Mouse (Mus musculus) ES-E14 (cell line): ENCODE data around the gene a.

Source experiments
- CHD2 ChIP-seq: IDR thresholded peaks from 2 replicates; pipeline ENCODE4 v1.6.1; 2014; ENCODE audit warnings: mild to moderate bottlenecking, low read depth, low read length, inconsistent platforms
- HCFC1 ChIP-seq: IDR thresholded peaks from 2 replicates; pipeline ENCODE4 v1.6.1; 2012; ENCODE audit warnings: low read length, inconsistent platforms, borderline replicate concordance; ENCODE audit not compliant: insufficient read depth
- MAFK ChIP-seq: IDR thresholded peaks from 2 replicates; pipeline ENCODE4 v1.6.1; 2014; ENCODE audit warnings: mild to moderate bottlenecking, low read depth, low read length, inconsistent platforms; ENCODE audit not compliant: insufficient read depth
- ZC3H11A ChIP-seq: IDR thresholded peaks from 2 replicates; pipeline ENCODE4 v1.6.1; 2012; ENCODE audit warnings: low read depth, mild to moderate bottlenecking, inconsistent platforms, low read length, borderline replicate concordance
- ZNF384 ChIP-seq: IDR thresholded peaks from 2 replicates; pipeline ENCODE4 v1.6.1; 2012; ENCODE audit warnings: low read depth, low read length, inconsistent platforms

DNA sequence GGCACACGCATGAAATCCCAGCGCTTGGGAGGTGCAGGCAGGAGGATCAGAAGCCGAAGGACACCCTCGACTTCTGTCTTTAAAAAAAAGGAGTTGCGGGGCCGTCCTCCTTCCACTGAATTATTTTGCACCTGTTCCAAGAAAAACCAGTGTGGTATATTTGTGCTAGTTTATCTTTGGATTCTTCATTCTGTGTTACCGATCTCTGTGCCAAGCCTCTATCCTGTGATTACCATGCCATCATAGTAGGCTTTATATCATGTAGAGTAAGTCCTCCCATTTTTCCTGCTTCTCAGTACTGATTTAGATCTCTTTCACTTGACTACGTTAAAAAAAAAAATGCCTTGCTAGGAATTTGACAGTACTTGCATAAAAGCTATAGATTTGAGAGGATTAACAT lies 19.6 kb upstream of the a start:
- no peak for TF ChIP-seq MAFK
- no peak for TF ChIP-seq ZNF384
- TF ChIP-seq ZC3H11A = no peak
- TF ChIP-seq CHD2 = no peak
- no peak for TF ChIP-seq HCFC1
